Mouse (Mus musculus): ENCODE measurements at regions not wholly inside any gene's neighbourhood (a gene's known extent, or its start where the extent isn't known, plus 50 kb on each side); places are given as distances from the start of the nearest gene placed in this dataset.

GRCm38 (mm10) chr3:9884691-9885354 is 203.1 kb upstream of the Gm9833 start:
- no peak for DNase-seq (ENCODE audit: low spot score)

GRCm38 (mm10) chr3:9885565-9885964 is 202.3 kb upstream of the Gm9833 start:
- peak; percentile 60 for DNase-seq (ENCODE audit: low spot score)

- DNase-seq (ENCODE audit: low spot score) = no peak
Measured at GRCm38 (mm10) chr3:9886077-9886476, 201.8 kb upstream of the Gm9833 start.

GRCm38 (mm10) chr3:9886765-9887626 is 200.9 kb upstream of the Gm9833 start:
- DNase-seq (ENCODE audit: low spot score) = no peak

- no peak for DNase-seq (ENCODE audit: low spot score)
Measured at GRCm38 (mm10) chr3:9887627-9887994, 200.3 kb upstream of the Gm9833 start.

GRCm38 (mm10) chr3:9888051-9888450 is 199.9 kb upstream of the Gm9833 start:
- DNase-seq (ENCODE audit: low spot score) = no peak

GRCm38 (mm10) chr3:9892884-9893494 is 194.9 kb upstream of the Gm9833 start:
- DNase-seq (ENCODE audit: low spot score) = no peak

GRCm38 (mm10) chr3:9895396-9896135 is 192.3 kb upstream of the Gm9833 start:
- DNase-seq (ENCODE audit: low spot score) = no peak

- DNase-seq (ENCODE audit: low spot score) = no peak
Measured at GRCm38 (mm10) chr3:9896303-9896702, 191.6 kb upstream of the Gm9833 start.

- no peak for DNase-seq (ENCODE audit: low spot score)
Measured at GRCm38 (mm10) chr3:9901663-9902062, 186.2 kb upstream of the Gm9833 start.

GRCm38 (mm10) chr3:9913357-9913756 is 174.6 kb upstream of the Gm9833 start:
- DNase-seq (ENCODE audit: low spot score) = no peak

GRCm38 (mm10) chr3:9916538-9917106 is 171.3 kb upstream of the Gm9833 start:
- DNase-seq (ENCODE audit: low spot score) = no peak

- peak; percentile 9 for DNase-seq (ENCODE audit: low spot score)
Measured at GRCm38 (mm10) chr3:9920331-9920730, 167.6 kb upstream of the Gm9833 start.

GRCm38 (mm10) chr3:9921730-9922129 is 166.2 kb upstream of the Gm9833 start:
- DNase-seq (ENCODE audit: low spot score) = no peak

GRCm38 (mm10) chr3:9922541-9923046 is 165.3 kb upstream of the Gm9833 start:
- DNase-seq (ENCODE audit: low spot score) = peak; percentile 9

- no peak for DNase-seq (ENCODE audit: low spot score)
Measured at GRCm38 (mm10) chr3:9924630-9925029, 163.3 kb upstream of the Gm9833 start.

GRCm38 (mm10) chr3:9936853-9937441 is 151.0 kb upstream of the Gm9833 start:
- no peak for DNase-seq (ENCODE audit: low spot score)

GRCm38 (mm10) chr3:9938651-9939050 is 149.3 kb upstream of the Gm9833 start:
- DNase-seq (ENCODE audit: low spot score) = no peak

- no peak for DNase-seq (ENCODE audit: low spot score)
Measured at GRCm38 (mm10) chr3:9942631-9943030, 145.3 kb upstream of the Gm9833 start.

- peak; percentile 77 for DNase-seq (ENCODE audit: low spot score)
Measured at GRCm38 (mm10) chr3:9947357-9948065, 140.4 kb upstream of the Gm9833 start.

GRCm38 (mm10) chr3:9948114-9948513 is 139.8 kb upstream of the Gm9833 start:
- no peak for DNase-seq (ENCODE audit: low spot score)
